Mouse (Mus musculus) myocyte (in vitro differentiated cells): Measurements from ENCODE around the gene Lrrc42.

ENCODE experiments used
- E2F4 ChIP-seq: IDR thresholded peaks from one replicate; pipeline ENCODE4 v1.6.1; 2011; ENCODE audit warnings: mild to moderate bottlenecking, control low read depth, moderate library complexity; ENCODE audit not compliant: insufficient read depth
- MAX ChIP-seq: IDR thresholded peaks from one replicate; pipeline ENCODE4 v1.6.1; 2011; ENCODE audit warnings: low read depth, mild to moderate bottlenecking, control low read depth
- POLR2A ChIP-seq: IDR thresholded peaks from one replicate; pipeline ENCODE4 v1.6.1; 2011; ENCODE audit warnings: low read depth, mild to moderate bottlenecking, control low read depth, moderate library complexity; ENCODE audit not compliant: insufficient read length
- SRF ChIP-seq: IDR thresholded peaks from one replicate; pipeline ENCODE4 v1.6.1; 2011; ENCODE audit warnings: low read depth; ENCODE audit not compliant: control insufficient read depth, insufficient read length
- TCF12 ChIP-seq: IDR thresholded peaks from one replicate; pipeline ENCODE4 v1.6.1; 2011; ENCODE audit warnings: mild to moderate bottlenecking, control low read depth; ENCODE audit not compliant: poor library complexity, insufficient read depth, severe bottlenecking

DNA sequence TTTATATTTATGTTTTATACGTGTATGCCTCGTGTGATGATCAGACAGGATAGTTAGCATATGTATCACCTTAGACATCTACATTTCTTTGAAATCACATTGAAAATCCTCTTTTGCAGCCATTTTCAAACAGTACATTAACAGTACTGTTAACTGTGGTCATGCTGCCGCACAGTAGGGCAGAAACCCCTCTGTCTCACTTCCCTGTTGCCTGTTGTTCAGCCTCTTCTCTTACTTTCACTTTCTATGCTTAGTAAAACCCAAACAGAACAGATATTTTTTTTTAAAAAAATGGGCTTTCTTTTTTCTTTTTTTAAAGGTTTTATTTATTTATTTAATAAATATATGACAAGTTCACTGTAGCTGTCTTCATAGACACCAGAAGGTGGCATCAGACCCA, 59.5 kb downstream of the Lrrc42 start:
- TF ChIP-seq MAX (no peak), POLR2A (no peak), E2F4 (no peak), TCF12 (no peak), SRF (no peak)
